Comparison of ENCODE assay signal across 11 mouse cellular contexts in the genomic region with DNA sequence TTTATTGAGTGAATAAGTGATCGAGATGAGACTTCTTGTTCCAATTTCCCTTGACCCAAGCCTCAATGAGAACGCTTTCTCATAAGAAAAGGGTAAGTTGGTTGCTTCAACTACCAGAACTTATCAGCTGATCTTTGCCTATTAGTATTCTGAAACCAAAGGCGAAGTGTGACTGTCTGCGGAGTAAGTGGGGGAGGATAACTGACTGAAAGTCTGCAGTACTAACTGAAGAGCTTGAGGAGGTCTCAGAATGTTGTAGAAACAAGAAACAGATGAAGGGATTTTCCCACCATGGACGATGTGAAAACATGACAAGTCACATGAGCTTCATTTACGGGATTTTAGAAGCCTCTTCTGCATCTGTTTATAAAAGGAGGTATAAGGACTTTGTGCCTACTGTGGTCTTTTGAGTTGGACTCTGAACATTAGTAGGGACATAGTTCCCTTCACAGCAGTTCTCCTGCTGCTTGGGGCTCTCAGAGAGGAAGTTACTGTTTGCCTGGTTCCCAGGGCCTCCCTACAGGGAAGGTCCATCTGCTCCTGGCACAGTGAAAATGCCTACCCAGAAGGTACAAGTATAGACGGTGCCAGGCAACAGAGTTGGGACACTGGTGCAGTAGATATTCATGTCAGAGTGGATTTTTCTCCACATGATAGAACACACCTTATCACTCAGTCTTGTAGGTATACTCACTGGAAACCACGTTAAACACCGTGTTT. TPM values are rescaled to one million over a fixed set of nuclear protein-coding genes. Genes with fewer than 3 reads are reported as not detected.
DNase-seq lines count a peak whose midpoint lies in the region; ATAC-seq and TF ChIP-seq lines count a peak whose summit lies in the region.
"Had no signal": no experiment of that assay in that cellular context is flagged by ENCODE, and none has a peak within 500 bp of the region (broad histone marks: within the 10 kb centered on the region; RNA-seq: fewer than 3 reads in every experiment).

No protein-coding gene starts in this region.

- no peak for TF ChIP-seq POLR2A in small intestine, adult 2 months (IDR thresholded peaks at IDR 0.05; ENCODE audit: low read depth, low read length)

- H3K4me1 ChIP-seq in intestine, postnatal 0 days (replicated peaks; ENCODE audit: control insufficient read depth, insufficient read depth, low read length): 0 out of 2 replicates have a peak, but pooled peaks cover 5% of the 10 kb centered on the region
- H3K4me1 ChIP-seq in small intestine, adult 2 months (ENCODE audit: control insufficient read depth, insufficient read depth, insufficient read length, low read length): peaks cover 2% of the 10 kb centered on the region; the same call in 1 of the 2 replicates
- no peaks in the 10 kb centered on the region for H3K4me1 ChIP-seq in liver, embryonic 12.5 days
- H3K4me1 ChIP-seq: limb, embryonic 15.5 days had no signal

- no peak overlapping the region for H3K9ac ChIP-seq in intestine, postnatal 0 days (ENCODE audit: low read depth, low read length)
- no peak overlapping the region for H3K9ac ChIP-seq in liver, embryonic 12.5 days
- H3K9ac ChIP-seq: limb, embryonic 15.5 days had no signal

- H3K27ac ChIP-seq in intestine, postnatal 0 days (ENCODE audit: low read depth, low read length): no peak overlapping the region
- peak overlapping the region; percentile 36 for H3K27ac ChIP-seq in small intestine, adult 2 months (ENCODE audit: insufficient read depth, low read depth, low read length)
- no peak overlapping the region for H3K27ac ChIP-seq in liver, embryonic 12.5 days
- H3K27ac ChIP-seq: limb, embryonic 15.5 days had no signal

- no peak for TF ChIP-seq CTCF in intestine, postnatal 0 days (IDR thresholded peaks at IDR 0.05; ENCODE audit: low read depth)
- no peak for TF ChIP-seq CTCF in small intestine, adult 2 months (IDR thresholded peaks at IDR 0.05; ENCODE audit: extremely low read depth, insufficient read length, insufficient replicate concordance, low read depth, low read length)

- intact Hi-C loops in left cerebral cortex, postnatal 14 days (cut with DNase I): no loop called here

- ATAC-seq in intestine, postnatal 0 days: peak; percentile 69
- ATAC-seq in liver, embryonic 12.5 days: no peak

- no peaks in the 10 kb centered on the region for H3K36me3 ChIP-seq in intestine, postnatal 0 days (ENCODE audit: control insufficient read depth, insufficient read depth)
- peaks cover 4% of the 10 kb centered on the region; the same call in 1 of the 2 replicates for H3K36me3 ChIP-seq in small intestine, adult 2 months (ENCODE audit: control insufficient read depth, insufficient read depth, low read length)
- no peaks in the 10 kb centered on the region for H3K36me3 ChIP-seq in liver, embryonic 12.5 days
- H3K36me3 ChIP-seq: limb, embryonic 15.5 days had no signal

- H3K9me3 ChIP-seq in intestine, postnatal 0 days (ENCODE audit: control insufficient read depth): no peaks in the 10 kb centered on the region
- no peaks in the 10 kb centered on the region for H3K9me3 ChIP-seq in liver, embryonic 12.5 days (replicated peaks)
- H3K9me3 ChIP-seq: limb, embryonic 15.5 days had no signal

- DNase-seq in layer of hippocampus, adult 18-20 months (ENCODE audit: low spot score in 2 of 2): peak; percentile 47 to 60
- no peak for DNase-seq in layer of hippocampus, adult 9-10 months (ENCODE audit: low spot score)
- DNase-seq in cerebellum, adult 18-20 months: peak; percentile 90 to 94
- no peak for DNase-seq in adrenal gland, adult (ENCODE audit: inconsistent age in 2 of 2, low spot score in 1 of 2)
- DNase-seq in left cerebral cortex, postnatal 14 days (ENCODE audit: low spot score in 2 of 2): no peak
- DNase-seq: adrenal gland, adult 8-10 months; lung, postnatal 10 days had no signal

- 52% methylated on average over 9 of the region's 9 CpGs for WGBS in intestine, postnatal 0 days
- 49% methylated on average over 9 of the region's 9 CpGs for WGBS in small intestine, adult 2 months
- 54% methylated on average over 9 of the region's 9 CpGs for WGBS in liver, embryonic 12.5 days (ENCODE audit: insufficient replicate concordance)

- no peaks in the 10 kb centered on the region for H3K27me3 ChIP-seq in intestine, postnatal 0 days (replicated peaks; ENCODE audit: control insufficient read depth, insufficient read depth, low read length)
- H3K27me3 ChIP-seq in small intestine, adult 2 months (ENCODE audit: control insufficient read depth, insufficient read depth, low read length): no peaks in the 10 kb centered on the region
- no peaks in the 10 kb centered on the region for H3K27me3 ChIP-seq in liver, embryonic 12.5 days (replicated peaks)
- H3K27me3 ChIP-seq: limb, embryonic 15.5 days had no signal

- no peak overlapping the region for H3K4me3 ChIP-seq in intestine, postnatal 0 days (ENCODE audit: low read depth, low read length)
- H3K4me3 ChIP-seq in small intestine, adult 2 months (ENCODE audit: low read depth, low read length): no peak overlapping the region
- no peak overlapping the region for H3K4me3 ChIP-seq in liver, embryonic 12.5 days
- H3K4me3 ChIP-seq: limb, embryonic 15.5 days had no signal

- peak overlapping the region; percentile 18; the same call in 1 of the 2 replicates for H3K4me2 ChIP-seq in intestine, postnatal 0 days (replicated peaks; ENCODE audit: low read depth)
- no peak overlapping the region for H3K4me2 ChIP-seq in liver, embryonic 12.5 days
- H3K4me2 ChIP-seq: limb, embryonic 15.5 days had no signal

RNA-seq across cellular contexts. Expression of gene Ptpn22, which starts 8.8 kb away (rescaled TPM):
- total RNA-seq in layer of hippocampus, adult 18-20 months (2021): under 1 TPM; 0.68 to 0.89 TPM
- 1.5 TPM in 2 replicates for polyA plus RNA-seq in intestine, postnatal 0 days (2015; fragmentation: Nextera tagmentation; extraction: Ambion mirVana)
- 1.5 and 6.3 TPM in 2 replicates for polyA plus RNA-seq in small intestine, adult 2 months (2012; rRNA removed)
- under 1 TPM; 0.89 to 0.92 TPM for total RNA-seq in left cerebral cortex, postnatal 14 days (2021)
- polyA plus RNA-seq in liver, embryonic 12.5 days (2016; fragmentation: Nextera tagmentation; extraction: Ambion mirVana): 2.0 TPM in 2 replicates

RNA-seq across cellular contexts. Expression of gene Bcl2l15, which starts 18.4 kb away (rescaled TPM):
- total RNA-seq in layer of hippocampus, adult 18-20 months (2021): 1 to 10 TPM; 1.1 to 1.4 TPM
- 27.1 and 31.6 TPM in 2 replicates for polyA plus RNA-seq in intestine, postnatal 0 days (2015; fragmentation: Nextera tagmentation; extraction: Ambion mirVana)
- polyA plus RNA-seq in small intestine, adult 2 months (2012; rRNA removed): 0.66 and 23.5 TPM in 2 replicates
- under 1 TPM; 0.36 to 0.66 TPM for total RNA-seq in left cerebral cortex, postnatal 14 days (2021)
- 1.6 and 1.7 TPM in 2 replicates for polyA plus RNA-seq in liver, embryonic 12.5 days (2016; fragmentation: Nextera tagmentation; extraction: Ambion mirVana)

RNA-seq across cellular contexts. Expression of gene Gm43064, which starts 41.4 kb away (rescaled TPM):
- total RNA-seq in layer of hippocampus, adult 18-20 months (2021): under 1 TPM; 0.42 to 0.79 TPM
- 0.18 TPM in 1 of 2 replicates, not detected in the other for polyA plus RNA-seq in intestine, postnatal 0 days (2015; fragmentation: Nextera tagmentation; extraction: Ambion mirVana)
- not detected in 2 replicates for polyA plus RNA-seq in small intestine, adult 2 months (2012; rRNA removed)
- total RNA-seq in left cerebral cortex, postnatal 14 days (2021): under 1 TPM in 1 of 2 experiments, not detected in 1; 0.62 TPM
- 0.56 and 0.60 TPM in 2 replicates for polyA plus RNA-seq in liver, embryonic 12.5 days (2016; fragmentation: Nextera tagmentation; extraction: Ambion mirVana)
- total RNA-seq: adrenal gland, adult 8-10 months had no signal

RNA-seq across cellular contexts. Expression of gene Ap4b1, which starts 41.5 kb away (rescaled TPM):
- 10 to 100 TPM; 11.4 to 12.6 TPM for total RNA-seq in layer of hippocampus, adult 18-20 months (2021)
- 12.6 and 12.9 TPM in 2 replicates for polyA plus RNA-seq in intestine, postnatal 0 days (2015; fragmentation: Nextera tagmentation; extraction: Ambion mirVana)
- polyA plus RNA-seq in small intestine, adult 2 months (2012; rRNA removed): 3.8 and 9.4 TPM in 2 replicates
- 10 to 100 TPM; 12.8 to 13.4 TPM for total RNA-seq in left cerebral cortex, postnatal 14 days (2021)
- polyA plus RNA-seq in liver, embryonic 12.5 days (2016; fragmentation: Nextera tagmentation; extraction: Ambion mirVana): 18.7 and 19.4 TPM in 2 replicates

RNA-seq across cellular contexts. Expression of gene Dclre1b, which starts 41.6 kb away (rescaled TPM):
- total RNA-seq in layer of hippocampus, adult 18-20 months (2021): 10 to 100 TPM in 1 of 2 experiments, 1 to 10 TPM in 1; 9.0 to 12.2 TPM
- polyA plus RNA-seq in intestine, postnatal 0 days (2015; fragmentation: Nextera tagmentation; extraction: Ambion mirVana): 10.2 and 13.3 TPM in 2 replicates
- polyA plus RNA-seq in small intestine, adult 2 months (2012; rRNA removed): 5.2 and 5.3 TPM in 2 replicates
- total RNA-seq in left cerebral cortex, postnatal 14 days (2021): 1 to 10 TPM; 5.5 to 7.2 TPM
- 28.4 and 30.8 TPM in 2 replicates for polyA plus RNA-seq in liver, embryonic 12.5 days (2016; fragmentation: Nextera tagmentation; extraction: Ambion mirVana)

Comparison
In these comparisons a context has a peak if more than half of its experiments do, and no peak if none do; other contexts are left out.
1. DNase-seq: peak in layer of hippocampus, adult 18-20 months (2 of 2) and cerebellum, adult 18-20 months (2 of 2); none in layer of hippocampus, adult 9-10 months (single experiment), adrenal gland, adult (0 of 2) and left cerebral cortex, postnatal 14 days (0 of 2).